Mouse (Mus musculus) embryo, embryonic 11.5 days (tissue): ENCODE data around the gene Olfr122.

Experiments
- DNase-seq: peaks from one replicate; pipeline ENCODE4 v3.0.0-alpha.2; 2012; ENCODE audit warnings: low read depth, low spot score

The Olfr122 gene

DNA sequence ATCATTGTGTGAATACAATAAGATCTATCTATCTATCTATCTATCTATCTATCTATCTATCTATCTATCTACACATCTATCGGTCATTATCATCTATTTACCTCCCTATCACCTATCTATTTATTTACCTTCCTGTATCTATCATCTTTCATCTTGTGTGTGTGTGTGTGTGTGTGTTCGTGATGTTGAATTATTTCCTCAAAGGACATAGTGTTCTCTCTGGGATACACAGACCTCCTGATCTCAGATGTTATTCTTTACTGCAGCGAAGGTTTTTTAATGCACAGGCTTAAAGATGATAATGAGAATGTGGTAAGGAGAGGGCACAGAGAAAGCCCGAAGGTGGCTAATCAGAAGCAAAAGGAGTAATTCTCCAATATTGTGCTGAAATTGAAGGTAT, at the start of gene Olfr122:
Gene Olfr122 (plus strand): TSS at position 301 of the 400 bp plus-strand sequence.
- DNase-seq, result no peak

DNA sequence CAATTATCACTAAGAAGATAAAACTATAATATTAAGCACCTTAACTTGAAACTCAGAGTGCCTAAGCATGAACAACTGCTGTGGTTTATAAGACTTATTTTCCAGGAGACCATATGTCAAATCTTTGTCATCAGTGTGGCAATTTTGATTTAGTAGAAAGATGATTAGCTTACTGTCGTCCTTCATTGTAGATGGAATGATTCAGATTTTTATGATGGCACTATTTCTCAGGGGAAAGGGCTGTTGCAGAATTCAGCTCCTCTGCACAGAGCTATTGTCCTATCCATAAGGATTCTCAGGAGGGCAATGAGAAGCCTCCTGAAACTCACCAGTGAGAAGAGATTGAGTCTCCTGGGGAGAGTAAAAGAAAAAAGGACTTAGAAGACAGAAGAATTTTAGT, 46.9 kb upstream of the Olfr122 start, which contains the start of gene Olfr120:
Gene Olfr120 (plus strand): TSS at position 301 of the 400 bp plus-strand sequence.
- DNase-seq, result no peak

DNA sequence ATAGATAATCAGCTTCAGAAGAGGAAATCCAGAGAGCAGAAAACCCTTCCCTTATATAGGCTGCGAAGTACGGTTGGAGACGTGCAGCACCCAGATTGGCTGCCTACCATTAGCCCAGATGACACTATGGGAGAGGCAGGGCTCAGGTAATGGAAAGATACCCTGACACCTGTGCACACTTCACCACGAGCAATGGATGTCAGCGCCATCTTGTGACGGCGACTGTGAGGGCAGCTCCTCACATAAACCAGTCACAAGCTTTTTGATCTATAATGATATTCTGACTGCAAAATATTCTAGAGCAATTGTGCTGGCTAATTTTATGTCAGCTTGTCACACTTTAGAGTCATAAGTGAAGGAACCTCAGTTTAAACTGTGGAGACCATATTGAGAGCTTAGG, 30.3 kb upstream of the Olfr122 start:
- no peak for DNase-seq

DNA sequence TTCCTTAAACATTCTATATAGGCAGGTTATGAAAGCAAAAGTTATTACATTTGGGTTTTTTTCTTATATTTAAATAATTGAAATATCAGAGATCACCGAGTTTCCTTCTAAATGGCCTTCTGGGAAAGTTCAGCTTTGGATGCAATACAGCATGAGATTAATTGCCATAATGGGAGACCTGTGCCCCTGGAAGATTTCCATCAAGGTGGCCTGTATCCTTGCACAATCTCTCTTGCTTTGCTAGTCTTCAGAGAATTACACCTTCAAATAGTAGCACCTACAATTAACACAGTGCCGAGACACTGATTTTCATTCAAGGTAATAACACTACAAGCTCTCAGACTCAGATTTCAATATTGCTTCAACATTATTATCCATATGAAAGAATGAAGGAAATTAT, 24.8 kb downstream of the Olfr122 start, which contains the start of gene Olfr123:
Gene Olfr123 (plus strand): TSS at position 301 of the 400 bp plus-strand sequence.
- no peak for DNase-seq

DNA sequence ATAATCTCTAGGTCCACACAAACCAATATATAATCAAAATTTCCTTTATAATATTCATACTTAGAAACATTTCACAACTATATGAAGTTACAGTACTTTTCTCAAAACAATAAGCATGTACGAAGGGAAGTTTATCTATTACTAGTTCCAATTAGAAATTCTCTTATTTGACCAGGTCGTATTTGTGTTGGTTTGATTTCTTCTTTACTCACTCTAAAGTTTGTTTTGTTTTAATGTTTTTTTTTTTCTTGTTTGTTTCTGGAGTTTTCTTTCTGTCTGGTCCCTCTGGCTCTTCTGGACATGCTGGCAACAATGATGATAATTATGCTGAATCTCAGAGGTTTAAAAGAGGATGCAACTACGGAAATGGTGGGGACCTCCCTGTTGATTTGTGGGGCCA, 31.2 kb downstream of the Olfr122 start, which contains the start of gene Olfr124:
Gene Olfr124 (plus strand): TSS at position 301 of the 400 bp plus-strand sequence.
- no peak for DNase-seq
